Mouse (Mus musculus) mouse embryonic stem cell (cell line): ENCODE results near the gene Rbm20.

Experiments
- in situ Hi-C, 2 experiments: fragments of 300-500 bp; cut with MboI; formaldehyde crosslinking; loops; 1 replicate in 1 of 2; 3 replicates in 1 of 2; pipeline ENCODE4 v1.14.3; 2019 to 2020; ENCODE audit warnings: low sequenced_read_pairs in 2 of 2, low pct_unique_long_range_greater_than_20kb in 1 of 2, mixed read lengths in 1 of 2; ENCODE audit not compliant: unreplicated experiment in 1 of 2

Gene Rbm20

GRCm38 (mm10) chr19:53851826-53852698 lies 175.0 kb downstream of the Rbm20 start:
- in situ Hi-C loops: no loop called here

- in situ Hi-C loops: no loop called here
Observed at GRCm38 (mm10) chr19:53852699-53853451, 175.8 kb downstream of the Rbm20 start.

GRCm38 (mm10) chr19:53854978-53855377 lies 177.9 kb downstream of the Rbm20 start:
- in situ Hi-C loops: no loop called here

- in situ Hi-C loops: no loop called here
Observed at GRCm38 (mm10) chr19:53855781-53856180, 178.7 kb downstream of the Rbm20 start.

GRCm38 (mm10) chr19:53856794-53857193 lies 179.7 kb downstream of the Rbm20 start:
- in situ Hi-C loops: no loop called here

GRCm38 (mm10) chr19:53857962-53858361 lies 180.9 kb downstream of the Rbm20 start:
- in situ Hi-C loops: no loop called here

GRCm38 (mm10) chr19:53859149-53859548 lies 182.0 kb downstream of the Rbm20 start:
- in situ Hi-C loops: no loop called here

GRCm38 (mm10) chr19:53859593-53859992 lies 182.5 kb downstream of the Rbm20 start:
- in situ Hi-C loops: no loop called here

GRCm38 (mm10) chr19:53861346-53861745 lies 184.2 kb downstream of the Rbm20 start:
- in situ Hi-C loops: no loop called here

- in situ Hi-C loops: no loop called here
Observed at GRCm38 (mm10) chr19:53862573-53863246, 185.6 kb downstream of the Rbm20 start.

GRCm38 (mm10) chr19:53867238-53867637 lies 190.1 kb downstream of the Rbm20 start:
- in situ Hi-C loops: no loop called here

- in situ Hi-C loops: no loop called here
Observed at GRCm38 (mm10) chr19:53868125-53868524, 191.0 kb downstream of the Rbm20 start.

GRCm38 (mm10) chr19:53868796-53869195 lies 191.7 kb downstream of the Rbm20 start:
- in situ Hi-C loops: no loop called here

GRCm38 (mm10) chr19:53869427-53870385 lies 192.6 kb downstream of the Rbm20 start:
- in situ Hi-C loops: no loop called here

- in situ Hi-C loops: no loop called here
Observed at GRCm38 (mm10) chr19:53870568-53870967, 193.5 kb downstream of the Rbm20 start.

- in situ Hi-C loops: no loop called here
Observed at GRCm38 (mm10) chr19:53871502-53871901, 194.4 kb downstream of the Rbm20 start.

GRCm38 (mm10) chr19:53872994-53873713 lies 196.0 kb downstream of the Rbm20 start:
- in situ Hi-C loops: no loop called here
